Mouse (Mus musculus): ENCODE measurements around the gene Creb5. TPM values are rescaled to one million over a fixed set of nuclear protein-coding genes. Genes with fewer than 3 reads are reported as not detected.

The Creb5 gene
- total RNA-seq, 1 experiment from 2014 or later: 3.4 TPM

- DNase-seq: no peak
Measured at GRCm38 (mm10) chr6:53445862-53446460, 158.9 kb downstream of the Creb5 start.

DNA sequence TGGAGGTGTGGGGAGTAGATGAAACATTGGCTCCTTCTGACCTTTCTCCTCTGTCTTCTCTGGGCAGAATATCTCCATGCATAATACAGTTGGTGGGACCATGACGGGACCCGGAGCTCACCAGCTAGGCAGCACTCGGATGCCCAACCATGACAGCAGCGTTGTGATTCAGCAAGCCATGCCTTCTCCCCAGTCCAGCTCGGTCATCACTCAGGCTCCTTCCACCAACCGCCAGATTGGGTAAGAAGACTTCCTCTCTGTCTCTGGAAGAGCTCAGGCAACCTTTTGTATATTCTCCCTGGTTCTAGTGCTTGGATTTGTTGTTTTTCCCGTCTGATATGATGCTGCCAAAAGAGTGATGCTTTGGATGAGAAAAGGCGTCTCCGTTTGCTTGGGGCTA, 160.4 kb downstream of the Creb5 start:
- no peak for DNase-seq

GRCm38 (mm10) chr6:53448317-53448870, 161.3 kb downstream of the Creb5 start:
- DNase-seq: no peak

DNA sequence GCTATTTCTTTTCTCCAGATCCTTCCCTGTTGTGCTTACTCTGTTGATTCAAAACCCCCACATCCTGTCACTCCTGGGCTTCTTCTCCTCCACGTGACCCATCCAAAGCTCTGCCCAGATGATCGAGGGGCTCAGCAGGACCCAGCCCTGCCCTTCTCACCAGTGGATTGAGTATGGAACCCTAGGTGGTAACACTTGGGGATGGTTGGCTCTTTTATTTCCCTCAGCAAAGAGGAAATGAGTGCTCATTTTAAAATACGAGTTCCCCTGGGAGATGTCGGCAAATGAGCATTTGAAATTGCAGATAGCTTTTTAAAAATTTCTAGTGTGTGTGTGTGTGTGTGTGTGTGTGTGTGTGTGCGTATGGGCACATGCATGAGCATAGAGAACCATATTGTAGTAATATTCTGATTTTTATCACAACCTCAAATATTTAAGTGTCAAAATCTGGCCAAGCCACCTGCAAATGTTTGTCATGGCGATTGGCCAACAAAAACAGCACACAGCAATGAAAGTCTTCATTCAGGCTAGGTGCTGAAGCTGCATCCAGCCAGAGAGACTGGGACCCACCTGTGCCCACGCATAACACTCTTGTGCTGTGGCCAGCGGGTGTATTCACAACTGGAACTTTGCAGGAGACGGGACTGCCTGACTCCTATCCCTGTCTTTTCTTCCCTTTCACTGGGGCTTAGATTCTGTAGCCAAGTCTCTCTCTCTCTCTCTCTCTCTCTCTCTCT, 162.5 kb downstream of the Creb5 start:
- no peak for DNase-seq

DNA sequence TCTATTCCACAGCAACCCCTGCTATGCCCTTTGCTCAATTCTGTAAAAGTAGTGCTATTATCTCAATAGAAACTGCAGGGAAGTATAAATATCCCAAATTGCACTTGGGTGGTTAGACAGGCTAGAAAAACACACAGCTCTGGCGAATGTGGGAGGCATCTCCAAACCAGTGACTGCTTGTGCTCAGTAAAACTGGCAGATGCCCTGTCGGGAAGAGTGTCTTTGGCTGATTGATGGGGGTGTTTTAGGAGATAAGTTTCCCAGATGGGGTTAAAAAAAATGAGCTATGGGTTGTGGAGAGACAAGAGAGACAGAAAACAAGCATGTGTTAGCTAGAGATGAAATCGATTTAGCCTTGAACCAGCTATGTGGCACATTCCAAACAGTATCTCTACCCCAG, 163.4 kb downstream of the Creb5 start:
- DNase-seq: no peak

GRCm38 (mm10) chr6:53452240-53452639, 165.2 kb downstream of the Creb5 start:
- no peak for DNase-seq

DNA sequence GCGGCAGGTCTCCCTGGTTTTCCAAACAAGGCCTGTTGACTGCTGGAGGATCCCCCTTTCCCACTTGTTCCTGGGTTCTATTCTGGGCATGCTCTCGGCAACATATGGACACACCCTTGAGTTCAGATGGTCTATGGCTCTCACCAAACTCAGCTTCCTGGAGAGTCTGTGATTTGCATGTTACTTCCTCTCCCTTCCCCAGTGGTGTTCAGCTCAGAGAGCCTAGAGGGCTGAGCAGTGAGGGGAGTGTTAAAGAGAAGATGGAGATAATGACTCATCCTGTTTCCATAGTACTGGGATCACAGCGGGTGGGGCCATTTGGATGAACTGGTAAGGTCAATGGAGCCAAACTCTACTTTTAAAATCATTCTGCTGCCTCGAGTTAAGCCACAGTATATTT, 168.4 kb downstream of the Creb5 start:
- no peak for DNase-seq

DNA sequence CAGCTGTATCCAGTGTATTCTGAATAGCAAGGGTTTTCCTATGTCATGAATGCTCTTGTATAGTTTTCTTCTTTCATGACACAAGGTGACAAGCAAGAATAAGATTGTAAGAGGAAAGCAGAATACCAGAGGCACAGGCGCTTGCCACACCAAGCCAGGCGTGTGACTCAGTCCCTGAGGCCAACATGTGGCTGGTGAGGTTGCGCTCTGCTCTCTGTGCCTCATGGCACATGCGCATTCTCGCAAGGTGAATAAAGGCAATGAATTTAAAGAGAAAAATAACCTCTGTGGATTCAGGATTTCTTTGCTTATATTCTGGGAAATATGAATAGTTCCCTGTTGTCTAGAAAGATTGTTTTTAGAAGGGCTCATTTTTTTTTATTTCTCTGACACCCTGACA, 169.0 kb downstream of the Creb5 start:
- DNase-seq: no peak

DNA sequence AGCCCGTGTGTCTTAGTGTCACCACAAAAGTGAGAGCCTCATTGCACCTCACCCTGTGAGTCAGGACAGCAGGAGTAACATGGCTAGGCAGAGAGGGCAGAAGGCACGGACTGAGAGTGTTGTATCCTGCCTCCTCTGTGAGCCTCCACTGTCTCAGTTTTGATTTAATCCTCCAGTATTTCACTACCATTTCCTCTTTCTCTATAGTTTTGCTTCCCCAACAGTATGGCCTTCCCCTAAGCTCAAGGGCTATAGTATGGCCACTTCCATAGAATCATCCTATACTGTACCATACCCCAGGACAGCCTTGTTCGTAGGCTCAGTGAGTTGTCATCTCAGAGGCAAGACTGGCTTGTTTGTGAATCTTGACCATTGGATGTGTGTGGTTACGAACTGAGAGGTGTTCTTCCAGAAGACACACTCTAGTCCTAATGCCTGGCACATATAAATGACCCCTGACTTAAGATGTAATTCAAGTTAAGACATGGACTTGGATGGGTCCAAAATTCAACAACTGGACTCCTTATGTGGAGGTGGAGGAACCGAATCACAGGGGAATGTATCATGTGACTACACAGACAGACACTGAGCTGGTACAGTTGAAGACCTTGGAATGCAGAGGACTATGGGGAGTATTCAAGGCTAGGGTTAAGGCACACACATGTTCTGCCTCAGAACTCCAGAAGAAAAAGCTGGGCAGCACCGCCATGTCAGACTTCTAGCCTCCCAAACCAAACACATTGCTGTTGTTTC, 173.1 kb downstream of the Creb5 start:
- DNase-seq: no peak

- no peak for DNase-seq
Measured at GRCm38 (mm10) chr6:53461056-53461455, 174.0 kb downstream of the Creb5 start.

- peak; percentile 12 for DNase-seq
Measured at GRCm38 (mm10) chr6:53461775-53462770, 175.0 kb downstream of the Creb5 start.

DNA sequence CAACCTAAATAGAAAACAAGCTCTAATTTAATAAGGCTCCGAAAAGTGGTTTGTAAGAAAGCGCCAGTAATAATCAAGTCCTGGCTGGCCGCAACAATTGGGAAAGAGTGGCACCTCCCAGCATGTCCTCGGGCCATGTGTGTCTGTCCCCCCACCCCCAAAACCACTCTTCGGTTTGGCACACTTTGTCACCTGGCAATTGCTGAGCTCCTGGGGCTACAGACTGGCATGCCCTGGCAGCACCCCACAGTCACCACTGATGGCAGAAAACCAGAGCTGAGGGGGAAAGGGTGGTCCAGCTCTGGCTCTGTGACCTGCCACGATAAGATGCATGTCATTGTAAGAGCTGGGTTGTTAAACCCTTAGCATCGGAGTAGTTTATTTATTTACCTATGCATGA, 175.7 kb downstream of the Creb5 start:
- no peak for DNase-seq

DNA sequence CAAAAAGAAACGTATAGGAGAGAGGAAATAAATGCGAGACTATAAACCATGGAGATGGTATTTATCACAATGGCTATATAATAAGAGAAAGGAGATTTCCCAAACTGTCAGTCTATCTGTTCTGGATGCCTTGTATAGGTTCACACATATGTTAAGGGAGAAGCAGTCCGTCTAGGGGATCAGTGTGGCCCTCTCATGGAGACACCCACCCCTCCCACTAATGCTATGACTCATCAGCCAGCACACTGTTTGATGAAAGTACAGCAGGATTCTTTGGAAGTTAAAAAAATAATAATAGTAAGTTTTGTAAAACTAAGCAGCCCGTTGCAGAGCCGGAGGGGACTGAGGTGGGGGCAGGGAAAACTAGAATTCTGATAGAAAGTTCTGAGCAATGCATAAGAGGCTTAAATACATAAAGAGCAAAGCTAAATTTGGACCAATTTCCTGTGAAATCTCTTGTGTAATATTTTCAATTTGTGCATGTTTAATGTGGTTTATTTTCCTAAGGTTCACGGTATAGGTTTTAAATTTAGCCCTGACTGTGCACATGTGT, 176.3 kb downstream of the Creb5 start:
- no peak for DNase-seq

- DNase-seq: no peak
Measured at GRCm38 (mm10) chr6:53469204-53469603, 182.1 kb downstream of the Creb5 start.

DNA sequence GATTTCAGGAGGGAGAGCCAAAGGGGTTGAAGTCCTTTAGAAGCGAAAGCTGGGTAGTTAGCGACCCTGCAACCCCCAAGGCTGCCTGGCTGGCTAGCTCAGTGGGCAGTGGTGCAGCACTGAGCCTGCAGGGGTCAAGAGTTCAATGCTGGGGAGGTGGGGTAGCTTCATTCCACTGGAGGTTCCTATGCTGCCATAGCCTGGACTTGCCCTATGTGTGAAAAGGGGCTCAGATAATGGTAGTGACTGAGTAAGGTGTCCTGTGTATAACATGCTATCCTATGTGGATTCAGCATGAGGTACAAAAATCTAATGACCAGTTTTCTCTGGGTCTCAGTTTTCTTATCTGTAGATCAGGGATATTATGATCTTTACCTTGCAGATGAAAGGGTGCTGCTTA, 182.6 kb downstream of the Creb5 start:
- no peak for DNase-seq

DNA sequence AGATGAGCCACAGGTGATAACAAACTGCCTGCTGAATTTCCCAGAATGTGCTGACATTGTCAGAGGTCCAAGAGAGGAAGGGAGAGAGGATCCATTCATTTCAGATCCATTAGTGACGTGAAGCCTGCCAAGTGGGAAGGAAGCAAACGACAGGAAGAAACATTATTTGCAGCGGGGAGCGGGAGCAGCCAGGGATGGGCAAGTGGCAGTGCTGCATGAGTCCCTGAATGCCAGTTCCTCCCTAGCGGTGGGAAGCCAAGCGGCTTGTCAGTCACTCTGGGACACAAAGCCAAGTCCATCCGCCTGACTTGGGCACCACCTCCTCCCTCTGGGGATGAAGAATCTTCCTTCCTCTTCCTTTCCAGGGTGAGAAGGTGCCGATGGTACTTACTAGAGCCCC, 183.5 kb downstream of the Creb5 start:
- no peak for DNase-seq

DNA sequence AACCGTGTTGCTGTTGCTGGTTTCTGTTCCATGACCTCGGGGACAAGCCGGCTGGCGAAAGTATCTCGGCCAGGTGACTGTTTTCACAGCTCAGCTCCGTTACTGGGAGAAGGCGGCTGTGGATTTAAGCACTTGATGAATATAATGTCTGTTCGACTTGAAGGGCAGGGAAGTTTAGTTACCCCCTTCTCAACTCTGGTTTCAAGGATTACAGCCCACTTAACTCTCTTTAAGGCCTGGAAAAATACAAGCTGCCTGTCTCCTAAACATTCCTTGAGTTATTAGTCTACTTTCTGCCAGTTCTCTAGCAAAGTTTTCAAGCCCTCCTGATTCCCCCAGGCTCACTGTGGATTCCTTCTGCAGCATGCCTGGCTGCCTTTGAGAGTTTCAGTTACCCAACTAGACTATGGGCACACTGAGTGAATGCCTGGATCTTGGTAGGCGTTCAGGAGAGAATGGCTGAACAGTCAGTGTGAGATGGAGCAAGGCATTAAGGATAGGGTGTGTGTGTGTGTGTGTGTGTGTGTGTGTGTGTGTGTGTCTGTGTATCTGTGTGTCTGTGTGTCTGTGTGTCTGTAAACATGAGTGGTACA, 184.0 kb downstream of the Creb5 start:
- DNase-seq: no peak

DNA sequence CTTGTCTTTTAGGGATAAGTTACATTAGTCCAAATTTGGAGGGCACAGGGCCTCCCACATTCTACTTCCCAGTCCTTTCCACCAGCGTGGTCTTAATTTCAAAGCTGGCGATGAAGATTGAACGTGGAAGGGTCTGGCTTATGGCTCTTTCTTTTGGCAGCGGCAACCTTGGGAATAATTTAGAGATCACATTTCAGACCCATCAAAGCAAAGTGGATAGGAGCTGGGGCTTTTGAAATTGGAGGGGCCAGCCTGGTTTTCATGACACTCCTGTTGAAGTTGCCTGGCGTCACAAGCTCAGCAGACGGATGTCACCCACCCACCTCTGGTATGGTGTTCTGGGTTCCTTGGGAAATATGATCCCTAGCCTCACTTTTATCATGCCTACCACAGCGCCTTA, 185.7 kb downstream of the Creb5 start:
- no peak for DNase-seq

DNA sequence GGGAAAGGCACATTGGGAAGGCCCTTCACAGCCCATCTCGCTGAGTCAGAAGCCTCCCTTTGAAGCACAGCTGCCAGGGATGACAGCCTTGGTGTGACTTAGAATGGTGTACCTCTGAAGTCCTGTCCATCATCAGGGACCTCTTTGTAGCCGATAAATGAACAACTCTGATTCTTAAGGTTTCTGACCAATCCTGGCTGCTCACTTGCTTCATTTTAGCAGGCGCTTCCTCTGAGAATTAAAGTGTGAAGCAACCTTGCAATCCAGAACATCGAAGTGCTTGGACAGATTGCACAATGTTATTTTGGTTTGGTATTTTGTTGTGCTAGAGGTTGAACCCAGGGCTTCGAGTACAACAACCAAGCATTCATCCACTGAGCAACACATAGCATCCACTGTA, 190.4 kb downstream of the Creb5 start:
- no peak for DNase-seq

- DNase-seq: no peak
Measured at GRCm38 (mm10) chr6:53490917-53491316, 203.8 kb downstream of the Creb5 start.

DNA sequence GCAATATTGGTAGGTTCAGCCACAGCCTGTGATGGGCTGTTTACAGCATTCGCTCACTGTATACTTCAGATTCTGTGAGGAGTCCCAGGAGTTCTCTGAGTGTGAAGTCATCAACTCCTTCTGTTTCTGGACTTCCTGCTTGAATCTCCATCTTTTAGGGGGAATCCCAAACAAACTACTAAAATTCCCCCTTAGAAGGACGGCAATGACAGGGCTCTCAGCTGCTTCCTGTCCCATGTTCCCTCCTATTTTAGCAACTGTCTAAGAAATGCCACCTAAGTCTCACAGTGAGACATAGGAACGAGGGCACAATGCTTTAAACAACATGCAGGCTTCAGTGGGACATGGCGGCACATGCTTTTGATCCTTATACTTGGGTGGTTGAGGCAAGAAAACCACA, 204.3 kb downstream of the Creb5 start:
- DNase-seq: no peak
